Mouse (Mus musculus) lung, postnatal 0 days (tissue): ENCODE measurements around the gene Sirt6.

Experiments
- CTCF ChIP-seq: IDR thresholded peaks from 2 replicates; pipeline ENCODE4 v1.5.1; 2016; ENCODE audit warnings: antibody characterized with exemption, mild to moderate bottlenecking
- EP300 ChIP-seq: IDR thresholded peaks from 2 replicates; pipeline ENCODE4 v1.6.1; 2016; ENCODE audit warnings: antibody characterized with exemption, mild to moderate bottlenecking, control low read depth

- TF ChIP-seq CTCF (peak; percentile 65), EP300 (no peak)
Observed at GRCm38 (mm10) chr10:81643449-81644055, 16.0 kb upstream of the Sirt6 start.
